Mouse (Mus musculus) lung, postnatal 0 days (tissue): ENCODE data around the gene Ankrd24.
"Not testable (repeated sequence)": the region's sequence is repeated elsewhere in the genome, so short reads cannot be mapped to it uniquely, and the experiment has no call there.

Experiments
- CTCF ChIP-seq: IDR thresholded peaks from 2 replicates; pipeline ENCODE4 v1.5.1; 2016; ENCODE audit warnings: antibody characterized with exemption, mild to moderate bottlenecking
- EP300 ChIP-seq: IDR thresholded peaks from 2 replicates; pipeline ENCODE4 v1.6.1; 2016; ENCODE audit warnings: antibody characterized with exemption, mild to moderate bottlenecking, control low read depth

- TF ChIP-seq CTCF, EP300: not testable (repeated sequence)
Observed at GRCm38 (mm10) chr10:81648803-81649775, 20.7 kb downstream of the Ankrd24 start, which contains the start of gene Gm10778.
